Mouse (Mus musculus): ENCODE measurements around the gene Gm3239.
A peak's percentile ranks its signal among the peaks of the same experiment; 100 is the strongest.
"Not testable (repeated sequence)": the region's sequence is repeated elsewhere in the genome, so short reads cannot be mapped to it uniquely, and the experiment has no call there.

Gene Gm3239

DNA sequence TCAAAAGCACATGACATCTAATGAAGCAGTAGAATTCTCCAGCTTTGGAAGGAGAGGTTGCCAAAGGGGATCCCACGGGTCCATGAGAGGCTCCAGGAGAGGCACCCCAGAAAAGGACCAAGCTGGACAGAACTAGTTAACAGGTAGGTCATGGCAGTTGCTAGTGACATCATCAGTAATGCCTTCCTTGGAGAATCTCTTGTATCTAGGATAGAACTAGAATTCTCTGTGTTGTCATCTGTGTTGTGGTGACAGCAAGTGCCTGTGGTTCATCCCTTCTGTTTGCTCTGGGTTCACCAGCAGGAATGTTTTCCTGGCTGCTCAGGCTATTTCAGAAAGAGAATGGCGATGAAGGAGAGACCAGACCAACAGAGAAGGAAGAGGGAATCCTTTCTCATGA is at the start of gene Gm3239:
TSS of gene Gm3239 (plus strand) at position 301 of the 400 bp plus-strand sequence.
- DNase-seq (ENCODE audit: low spot score) = not testable (repeated sequence)

DNA sequence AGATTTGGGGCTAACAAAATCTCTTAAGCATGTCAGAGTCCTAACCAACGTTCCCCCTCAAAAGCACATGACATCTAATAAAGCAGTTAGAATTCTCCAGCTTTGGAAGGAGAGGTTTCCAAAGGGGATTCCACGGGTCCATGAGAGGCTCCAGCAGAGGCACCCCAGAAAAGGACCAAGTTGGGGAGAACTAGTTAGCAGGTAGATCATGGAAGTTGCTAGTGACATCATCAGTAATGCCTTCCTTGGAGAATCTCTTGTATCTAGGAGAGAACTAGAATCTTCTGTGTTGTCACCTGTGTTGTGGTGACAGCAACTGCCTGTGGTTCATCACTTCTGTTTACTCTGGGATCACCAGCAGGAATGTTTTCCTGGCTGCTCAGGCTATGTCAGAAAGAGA is 31.9 kb upstream of the Gm3239 start, which contains the start of gene Gm8159:
TSS of gene Gm8159 (plus strand) at position 301 of the 400 bp plus-strand sequence.
- not testable (repeated sequence) for DNase-seq (ENCODE audit: low spot score)

GRCm38 (mm10) chr14:4649309-4649708 is 14.7 kb upstream of the Gm3239 start:
- DNase-seq (ENCODE audit: low spot score) = peak; percentile 24

- peak; percentile 44 for DNase-seq (ENCODE audit: low spot score)
Measured at GRCm38 (mm10) chr14:4650324-4650723, 13.7 kb upstream of the Gm3239 start.

GRCm38 (mm10) chr14:4708938-4709337 is 44.9 kb downstream of the Gm3239 start, which contains the start of gene Gm7876:
Gene Gm7876, plus strand, starts transcription at chr14:4709238.
- not testable (repeated sequence) for DNase-seq (ENCODE audit: low spot score)

All from layer of hippocampus, adult 11-12 months (tissue).